Mouse (Mus musculus) spleen, adult 2 months (tissue): ENCODE data around the gene Cxcl10.

ENCODE experiments used
- CTCF ChIP-seq: fragments of 200-500 bp; IDR thresholded peaks from 2 replicates; pipeline ENCODE4 v1.5.1; 2011; ENCODE audit warnings: mild to moderate bottlenecking, inconsistent platforms; ENCODE audit not compliant: insufficient read depth, insufficient read length, insufficient replicate concordance; ENCODE audit errors: extremely low read depth
- POLR2A ChIP-seq: fragments of 200-500 bp; IDR thresholded peaks from 2 replicates; pipeline ENCODE4 v1.6.1; 2011; ENCODE audit warnings: low read depth, low read length, inconsistent platforms

GRCm38 (mm10) chr5:92365146-92365705, 16.5 kb upstream of the Cxcl10 start:
- TF ChIP-seq POLR2A (no peak), CTCF (no peak)
